Comparison of ENCODE assay signal across 12 mouse cellular contexts in genomic region chr5:34976540-34977292, GRCm38 (mm10). TPM values are rescaled to one million over a fixed set of nuclear protein-coding genes. Genes with fewer than 3 reads are reported as not detected.
DNase-seq lines count a peak whose midpoint lies in the region; ATAC-seq and TF ChIP-seq lines count a peak whose summit lies in the region.
"Had no signal": no experiment of that assay in that cellular context is flagged by ENCODE, and none has a peak within 500 bp of the region (broad histone marks: within the 10 kb centered on the region; RNA-seq: fewer than 3 reads in every experiment).

No protein-coding gene starts in this region.

- H3K36me3 ChIP-seq in limb, embryonic 13.5 days, result peaks cover 66% of the 10 kb centered on the region
- H3K36me3 ChIP-seq in kidney, adult 2 months (ENCODE audit: control insufficient read depth, insufficient read depth, low read length), result no peaks in the 10 kb centered on the region
- H3K36me3 ChIP-seq in hindbrain, embryonic 11.5 days (ENCODE audit: control insufficient read depth, insufficient read depth, low read length), result peaks cover 4% of the 10 kb centered on the region; the same call in 1 of the 2 replicates

- no peak overlapping the region for H3K4me2 ChIP-seq in limb, embryonic 13.5 days (replicated peaks)
- no peak overlapping the region for H3K4me2 ChIP-seq in hindbrain, embryonic 11.5 days (replicated peaks; ENCODE audit: low read depth, low read length)
- H3K4me2 ChIP-seq: embryonic facial prominence, embryonic 15.5 days; kidney, embryonic 15.5 days; lung, embryonic 15.5 days had no signal

- H3K4me3 ChIP-seq in limb, embryonic 13.5 days, result no peak overlapping the region
- H3K4me3 ChIP-seq in kidney, adult 2 months (ENCODE audit: insufficient read depth, low read depth, low read length), result no peak overlapping the region
- no peak overlapping the region for H3K4me3 ChIP-seq in hindbrain, embryonic 11.5 days (ENCODE audit: low read depth, low read length)
- H3K4me3 ChIP-seq: embryonic facial prominence, embryonic 15.5 days; kidney, embryonic 15.5 days; lung, embryonic 15.5 days had no signal

- H3K27ac ChIP-seq in limb, embryonic 13.5 days, result no peak overlapping the region
- H3K27ac ChIP-seq in kidney, adult 2 months (ENCODE audit: insufficient read depth, low read depth, low read length), result no peak overlapping the region
- no peak overlapping the region for H3K27ac ChIP-seq in hindbrain, embryonic 11.5 days (ENCODE audit: low read depth, low read length)
- H3K27ac ChIP-seq: embryonic facial prominence, embryonic 15.5 days; kidney, embryonic 15.5 days; lung, embryonic 15.5 days had no signal

- TF ChIP-seq POLR2A in kidney, adult 2 months (IDR thresholded peaks at IDR 0.05; ENCODE audit: low read depth, low read length), result no peak

- WGBS in limb, embryonic 13.5 days, result 95% methylated on average over 9 of the region's 9 CpGs
- whole genome bisulfite sequencing in kidney, adult 2 months, result 90% methylated on average over 9 of the region's 9 CpGs
- 93% methylated on average over 9 of the region's 9 CpGs for WGBS in hindbrain, embryonic 11.5 days

- DNase-seq in spleen, adult 12 weeks (ENCODE audit: low spot score), result peak; percentile 37
- no peak for DNase-seq in spleen, adult 18-20 months
- DNase-seq in kidney, adult 2 months, result no peak
- no peak for DNase-seq in left cerebral cortex, adult 8-10 months (ENCODE audit: low spot score in 2 of 2)
- no peak for DNase-seq in hindbrain, embryonic 11.5 days (ENCODE audit: low spot score)
- DNase-seq: gastrocnemius, postnatal 36 days had no signal

- peaks cover 7% of the 10 kb centered on the region; the same call in 1 of the 2 replicates for H3K4me1 ChIP-seq in limb, embryonic 13.5 days
- no peaks in the 10 kb centered on the region for H3K4me1 ChIP-seq in kidney, adult 2 months (ENCODE audit: control insufficient read depth, insufficient read depth, low read length)
- no peaks in the 10 kb centered on the region for H3K4me1 ChIP-seq in hindbrain, embryonic 11.5 days (replicated peaks; ENCODE audit: control insufficient read depth, insufficient read depth, low read length)

- peak; percentile 29 for ATAC-seq in common myeloid progenitor, adult 5-6 weeks (replicated peaks; ENCODE audit: low read depth, poor library complexity, severe bottlenecking)
- ATAC-seq in limb, embryonic 13.5 days (ENCODE audit: low FRiP score, low read depth), result peak; percentile 40; the same call in 1 of the 2 replicates
- ATAC-seq in megakaryocyte progenitor cell, adult 5-6 weeks (replicated peaks; ENCODE audit: poor library complexity), result peak; percentile 58
- ATAC-seq in hindbrain, embryonic 11.5 days (ENCODE audit: low FRiP score), result no peak

- no peaks in the 10 kb centered on the region for H3K9me3 ChIP-seq in limb, embryonic 13.5 days
- H3K9me3 ChIP-seq in hindbrain, embryonic 11.5 days (ENCODE audit: control insufficient read depth, low read length), result no peaks in the 10 kb centered on the region
- H3K9me3 ChIP-seq: embryonic facial prominence, embryonic 15.5 days; kidney, embryonic 15.5 days; lung, embryonic 15.5 days had no signal

- H3K9ac ChIP-seq in limb, embryonic 13.5 days, result no peak overlapping the region
- no peak overlapping the region for H3K9ac ChIP-seq in hindbrain, embryonic 11.5 days (ENCODE audit: low read depth, low read length)
- H3K9ac ChIP-seq: embryonic facial prominence, embryonic 15.5 days; kidney, embryonic 15.5 days; lung, embryonic 15.5 days had no signal

- TF ChIP-seq CTCF in kidney, adult 2 months (conservative IDR thresholded peaks at IDR 0.05; ENCODE audit: insufficient read depth, insufficient read length, low read depth, low read length), result no peak

- H3K27me3 ChIP-seq in limb, embryonic 13.5 days, result no peaks in the 10 kb centered on the region
- no peaks in the 10 kb centered on the region for H3K27me3 ChIP-seq in kidney, adult 2 months (replicated peaks; ENCODE audit: control insufficient read depth, insufficient read depth, low read length)
- no peaks in the 10 kb centered on the region for H3K27me3 ChIP-seq in hindbrain, embryonic 11.5 days (ENCODE audit: control insufficient read depth, insufficient read depth, low read length)
- H3K27me3 ChIP-seq: embryonic facial prominence, embryonic 15.5 days; kidney, embryonic 15.5 days; lung, embryonic 15.5 days had no signal

RNA-seq across cellular contexts. Expression of gene Rgs12, which starts 27.5 kb away (rescaled TPM):
- total RNA-seq in common myeloid progenitor, adult 5-6 weeks (2017), result 20.7 and 24.2 TPM in 2 replicates
- polyA plus RNA-seq in limb, embryonic 13.5 days (2015; fragmentation: Nextera tagmentation; extraction: Ambion mirVana), result 50.4 and 54.0 TPM in 2 replicates
- 9.7 and 12.2 TPM in 2 replicates for total RNA-seq in megakaryocyte progenitor cell, adult 5-6 weeks (2015)
- 8.3 and 11.8 TPM in 2 replicates for total RNA-seq in megakaryocyte progenitor cell, adult 5-6 weeks (2017)
- polyA plus RNA-seq in kidney, adult 2 months (2012; rRNA removed), result 14.1 and 20.7 TPM in 2 replicates
- 10 to 100 TPM; 43.3 to 59.1 (median 45.4) TPM for total RNA-seq in left cerebral cortex, adult 8-10 months (2022)
- 37.1 and 41.4 TPM in 2 replicates for polyA plus RNA-seq in hindbrain, embryonic 11.5 days (2014; fragmentation: Nextera tagmentation; extraction: Ambion mirVana)
